Mouse (Mus musculus) mouse embryonic stem cell (cell line): ENCODE measurements around the gene Hrasls5.

Experiments
- in situ Hi-C, 2 experiments: fragments of 300-500 bp; cut with MboI; formaldehyde crosslinking; loops; 1 replicate in 1 of 2; 3 replicates in 1 of 2; pipeline ENCODE4 v1.14.3; 2019 to 2020; ENCODE audit warnings: low sequenced_read_pairs in 2 of 2, low pct_unique_long_range_greater_than_20kb in 1 of 2, mixed read lengths in 1 of 2; ENCODE audit not compliant: unreplicated experiment in 1 of 2

Hrasls5 gene

DNA sequence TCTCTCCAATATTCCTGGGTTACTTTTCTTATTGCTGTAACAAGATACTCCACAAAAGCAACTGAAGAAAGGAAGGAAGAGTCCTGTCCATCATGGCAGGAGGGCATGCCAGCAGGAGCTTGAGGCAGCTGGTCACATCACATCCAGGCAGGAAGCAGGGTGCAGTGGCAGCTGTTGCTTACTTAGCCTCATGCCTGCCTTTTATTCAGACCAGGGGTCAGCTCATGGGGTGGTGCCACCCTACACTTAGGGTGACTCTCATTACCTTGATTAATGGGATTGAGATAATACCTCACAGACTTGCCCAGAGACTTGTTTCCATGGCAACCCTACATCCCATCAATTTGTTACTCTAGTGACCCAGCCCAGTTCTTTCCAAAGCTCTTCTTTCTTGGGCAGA, 7.3 kb upstream of the Hrasls5 start:
- in situ Hi-C loops: loop anchor here in 1 of 2 experiments (10.0 kb wide), 1 partner anchor 70 kb away; no protein-coding TSS in a partner anchor

DNA sequence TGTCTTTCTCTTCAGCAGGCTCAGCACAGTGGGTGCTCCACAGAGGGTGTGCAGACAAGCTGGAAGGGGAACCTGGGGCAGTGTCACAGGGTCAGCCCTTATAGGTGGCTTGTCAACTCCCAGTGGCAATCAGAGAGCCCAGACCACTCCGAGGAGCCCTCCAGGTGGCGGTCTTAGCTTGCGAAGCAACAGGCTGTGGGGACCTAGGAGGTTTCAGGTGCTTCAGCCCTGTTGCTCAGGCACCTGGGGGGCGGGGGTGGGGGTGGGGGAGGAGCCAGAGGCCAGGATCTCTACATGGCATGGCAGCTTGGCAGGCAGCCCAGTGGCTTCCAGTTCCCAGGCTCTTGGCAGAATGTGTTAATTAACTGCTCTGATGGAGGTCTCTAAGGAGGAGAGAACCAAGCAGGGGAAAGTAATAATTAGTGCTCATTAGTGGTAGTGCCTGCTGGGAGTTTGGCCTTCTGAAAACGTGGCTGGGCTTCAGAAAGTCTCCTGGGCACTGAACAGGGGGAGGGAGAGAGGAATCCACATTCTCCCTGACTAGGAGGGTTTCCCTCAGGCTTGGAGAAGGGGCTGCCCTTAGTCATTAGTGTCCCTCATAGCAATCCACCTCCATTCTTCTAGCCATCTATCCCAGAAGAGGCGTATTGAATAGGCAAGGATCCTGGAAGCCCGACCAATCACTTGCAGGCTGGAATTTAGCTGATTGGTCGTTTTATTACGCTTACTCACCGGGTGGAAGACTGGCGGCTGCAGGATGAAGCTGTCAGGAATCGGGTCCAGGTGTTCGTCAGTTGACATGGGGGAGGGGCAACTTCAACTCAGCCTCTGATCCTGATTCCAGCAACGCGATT, 6.2 kb upstream of the Hrasls5 start:
- in situ Hi-C loops: loop anchor here in 1 of 2 experiments (10.0 kb wide), 1 partner anchor 71 kb away; no protein-coding TSS in a partner anchor

DNA sequence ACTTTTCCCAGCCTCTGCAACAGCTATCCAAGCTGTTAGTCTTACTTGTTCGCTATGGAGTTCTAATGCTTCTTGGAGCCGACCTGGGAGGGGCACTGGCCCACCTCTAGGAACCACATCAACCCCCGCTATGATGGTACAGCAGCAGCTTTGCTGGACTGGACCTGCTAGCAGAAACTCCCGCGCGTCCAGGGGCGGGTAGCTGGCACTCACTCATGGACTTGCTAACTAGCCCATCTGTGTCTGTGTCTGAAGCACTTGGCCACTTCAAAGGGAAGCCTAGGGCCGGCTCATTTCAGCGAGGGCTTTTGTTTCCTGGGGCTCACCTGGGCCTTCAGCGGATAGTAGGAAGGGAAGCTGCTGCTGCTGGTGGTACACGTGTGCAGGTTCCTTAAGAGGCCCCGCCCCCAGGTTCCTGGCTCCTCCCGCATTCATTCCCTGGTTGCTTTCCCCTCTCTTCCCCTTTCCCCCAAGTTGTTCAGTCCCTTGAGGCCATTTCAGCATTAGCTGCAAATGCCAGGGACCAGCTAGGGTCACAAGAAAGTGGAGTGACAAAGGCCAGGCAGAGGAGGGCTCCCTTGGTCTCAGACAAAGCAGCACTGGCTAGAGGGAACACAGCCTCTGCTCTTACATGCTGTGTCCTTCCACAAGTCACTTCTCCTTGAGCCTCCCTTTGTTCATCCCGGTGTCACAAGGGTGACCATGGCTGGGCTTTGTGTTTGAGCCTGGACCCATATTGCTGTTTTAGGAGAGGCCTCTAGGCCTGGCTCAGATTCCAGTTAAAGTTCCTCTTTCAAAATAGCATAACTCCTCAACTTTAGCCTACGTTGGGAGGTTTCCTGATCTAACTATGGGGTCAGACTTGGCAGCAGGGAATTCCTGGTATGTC, 5.3 kb upstream of the Hrasls5 start, which contains the start of gene Lgals12:
Gene Lgals12, minus strand, starts transcription at position 393 of the 889 bp plus-strand sequence.
- in situ Hi-C loops: loop anchor here in 1 of 2 experiments (10.0 kb wide), 1 partner anchor 72 kb away; no protein-coding TSS in a partner anchor

DNA sequence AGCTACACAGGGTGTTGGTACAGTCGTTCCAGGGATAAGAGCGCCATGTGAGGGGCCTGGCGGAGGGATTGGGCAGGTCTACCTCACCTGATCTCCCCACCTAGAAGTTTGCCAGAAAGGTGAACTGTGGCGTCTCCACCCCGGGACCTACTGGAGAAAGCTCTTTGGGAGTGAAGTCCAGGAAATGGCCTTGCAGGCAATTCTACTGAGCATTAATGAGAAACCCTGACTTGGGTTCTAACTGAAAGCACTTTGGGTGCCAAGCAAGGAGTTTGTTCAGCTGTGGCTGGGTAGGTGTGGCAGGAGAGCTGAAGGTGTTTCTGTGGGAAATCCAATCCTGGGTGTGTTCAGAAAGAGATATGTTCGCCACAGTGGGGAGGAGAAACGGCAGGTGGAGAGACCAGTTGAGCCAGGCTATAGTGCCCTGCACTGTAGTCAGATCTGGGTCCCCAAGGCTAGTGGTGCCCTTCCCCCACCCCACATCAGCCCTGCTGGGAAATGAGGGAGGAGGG, 4.6 kb upstream of the Hrasls5 start:
- in situ Hi-C loops: loop anchor here in 1 of 2 experiments (10.0 kb wide), 1 partner anchor 73 kb away; no protein-coding TSS in a partner anchor

DNA sequence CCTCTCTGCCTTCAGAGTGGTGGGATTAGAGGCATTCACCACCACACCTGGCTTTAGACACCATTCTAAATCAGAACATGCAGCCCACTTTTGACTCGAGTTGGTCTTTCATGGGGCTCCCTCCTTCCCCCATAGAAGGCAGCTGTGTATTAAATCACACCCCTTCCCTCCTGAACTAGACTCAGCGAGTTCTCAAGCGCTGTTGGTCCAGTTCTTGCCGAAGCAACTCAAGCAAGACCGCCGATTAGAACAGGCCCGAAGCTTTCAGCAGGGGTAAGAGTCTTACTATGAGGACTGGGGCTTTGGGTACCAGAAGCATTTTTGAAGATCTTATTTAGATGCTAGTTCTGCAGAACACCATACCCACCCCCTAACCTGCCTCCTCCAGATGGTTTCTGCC, 810 bp downstream of the Hrasls5 start:
- in situ Hi-C loops: no loop called here

- in situ Hi-C loops: no loop called here
These were observed 4.0 kb downstream of the Hrasls5 start for GRCm38 (mm10) chr19:7616231-7616930.

- in situ Hi-C loops: no loop called here
These were observed 4.7 kb downstream of the Hrasls5 start for GRCm38 (mm10) chr19:7617085-7617484.

DNA sequence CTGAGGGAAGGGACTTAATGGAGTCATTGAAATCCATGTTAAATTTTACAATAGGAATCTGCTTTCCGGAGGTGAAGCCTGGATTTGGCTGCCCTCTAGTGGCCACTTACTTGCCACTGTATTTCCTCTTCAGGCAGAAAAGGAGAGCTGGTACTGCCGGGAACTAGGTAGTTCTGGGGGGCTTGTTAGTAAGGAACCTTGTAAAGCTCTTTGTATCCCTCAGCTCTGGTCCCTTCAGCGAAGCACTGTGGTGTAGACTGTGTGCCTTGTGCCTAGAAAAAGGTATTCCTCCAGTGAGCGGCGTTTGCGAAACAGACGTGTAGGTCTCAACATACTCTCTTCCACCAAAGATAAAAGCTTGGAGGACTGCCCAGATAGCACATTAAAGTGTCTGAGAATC, 5.4 kb downstream of the Hrasls5 start:
- in situ Hi-C loops: no loop called here

DNA sequence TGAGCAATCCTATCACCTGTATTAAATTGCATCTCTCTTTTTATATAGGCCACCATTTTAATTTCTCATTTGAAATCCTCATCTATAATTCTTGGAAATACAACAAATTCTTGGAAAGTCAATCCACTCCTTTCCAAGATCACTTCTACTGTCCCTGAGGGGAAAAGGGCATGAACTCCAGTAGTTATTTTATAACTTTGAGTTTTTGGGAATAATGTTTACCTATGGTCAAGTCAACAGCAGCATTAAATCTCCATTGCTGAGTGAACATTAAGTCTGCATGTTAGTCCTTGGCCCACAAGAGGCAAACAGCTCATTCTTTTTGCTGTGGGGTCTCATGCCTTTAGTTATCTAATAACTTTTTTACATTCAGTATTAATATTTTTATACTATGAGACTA, 20.7 kb downstream of the Hrasls5 start:
- in situ Hi-C loops: no loop called here

DNA sequence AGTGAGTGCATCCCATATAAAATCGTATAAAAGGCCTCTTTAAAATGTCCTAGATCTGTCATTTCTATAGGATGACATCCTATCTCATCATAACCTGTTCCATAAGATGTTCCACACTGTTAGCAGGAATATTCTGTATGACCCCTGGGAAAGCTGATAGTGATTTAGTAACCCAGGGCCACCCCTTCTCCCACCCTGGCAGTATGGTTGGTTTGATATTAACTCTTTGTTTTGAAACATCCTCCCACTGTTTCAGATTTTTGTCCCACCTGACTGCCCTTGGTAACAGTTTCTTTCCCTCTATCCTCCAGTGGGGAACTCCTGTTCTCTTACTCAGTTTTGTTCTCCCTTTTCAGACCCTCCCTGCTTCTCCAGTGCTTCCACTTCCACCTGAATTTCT, 21.4 kb downstream of the Hrasls5 start:
- in situ Hi-C loops: no loop called here

DNA sequence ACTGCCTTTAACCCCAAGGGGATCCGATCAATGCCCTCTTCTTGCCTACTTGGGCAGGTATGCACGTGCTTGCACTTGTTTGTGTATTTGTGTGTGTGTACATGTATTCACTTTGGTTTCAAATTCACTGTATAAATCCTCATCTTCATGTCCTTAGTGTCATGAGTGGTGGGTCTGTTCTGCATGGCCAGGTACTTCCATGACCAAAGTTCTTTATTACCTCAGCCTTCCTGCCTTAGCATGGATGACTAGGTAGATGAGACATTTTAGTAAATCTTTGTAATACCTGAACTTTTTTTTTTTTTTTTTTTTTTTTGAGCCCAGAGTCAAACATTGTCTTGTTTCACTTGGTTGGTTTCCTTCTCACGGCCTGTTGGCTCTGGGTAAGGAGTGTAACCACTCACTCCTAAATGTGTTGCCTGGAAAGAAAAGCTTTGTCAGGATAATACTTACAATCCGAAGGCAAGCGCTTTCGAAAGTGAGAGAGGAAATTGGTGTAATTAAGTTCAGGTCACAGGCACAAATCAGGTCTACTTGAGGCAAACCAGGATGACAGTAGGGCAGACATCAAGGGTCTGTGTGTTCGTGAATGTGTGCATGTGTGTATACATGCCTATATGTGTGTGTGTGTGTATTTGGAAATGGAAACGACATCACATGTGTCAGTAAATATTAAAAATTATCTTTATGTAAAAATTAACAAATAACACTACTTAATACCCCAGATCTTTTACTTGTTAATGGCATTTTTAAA, 36.7 kb downstream of the Hrasls5 start:
- in situ Hi-C loops: no loop called here

- in situ Hi-C loops: no loop called here
These were observed 59.7 kb downstream of the Hrasls5 start for GRCm38 (mm10) chr19:7672033-7672432.

DNA sequence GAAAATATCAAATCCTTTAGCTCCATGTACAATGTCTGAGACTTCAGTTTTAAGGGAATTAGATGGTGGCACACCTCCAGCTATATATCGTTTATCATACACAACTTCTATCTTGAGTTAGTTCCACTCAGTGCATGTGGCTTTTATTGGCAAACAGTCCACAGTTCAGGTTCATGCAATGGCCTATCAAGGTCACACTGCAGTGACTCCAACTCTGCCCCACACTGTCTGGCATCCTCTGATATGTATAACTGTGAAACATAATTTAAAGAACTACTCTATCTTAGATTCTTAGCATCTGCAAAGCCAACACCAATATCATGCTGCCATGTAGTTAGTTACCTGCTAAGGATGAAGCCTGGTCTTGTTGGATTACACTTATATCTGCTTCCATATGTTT, 75.6 kb downstream of the Hrasls5 start:
- in situ Hi-C loops: no loop called here
